Mouse (Mus musculus) left cerebral cortex, postnatal 14 days (tissue): ENCODE data around the gene Ska2. TPM values are rescaled to one million over a fixed set of nuclear protein-coding genes. Genes with fewer than 3 reads are reported as not detected.
A peak's percentile ranks its signal among the peaks of the same experiment; 100 is the strongest.

Source experiments
- DNase-seq, 2 experiments: peaks; one replicate each; pipeline ENCODE4 v3.0.0; 2021 to 2022; ENCODE audit warnings: low spot score in 2 of 2, mixed read lengths in 1 of 2
- intact Hi-C: fragments of 180-260 bp; cut with DNase I; formaldehyde crosslinking; loops from one replicate; pipeline ENCODE4 v1.15.1; 2025
- long read RNA-seq, 2 experiments: library from polyadenylated mRNA; stranded (forward); transcript quantifications; one replicate each; pipeline ENCODE4 v2.0.0; 2021
- total RNA-seq, 2 experiments: library from RNA; stranded (reverse); gene quantifications; 2 replicates each; pipeline ENCODE4 v1.2.3; 2021

Ska2 gene
- 10 to 100 TPM; 12.0 to 14.2 TPM for total RNA-seq
- long read RNA-seq, experiment 1, partial matches to known transcripts, result 0 of 9 reads
- long read RNA-seq, experiment 1, other reads (novel, unspliced or antisense), result 4 of 9 reads
- long read RNA-seq, experiment 2, partial matches to known transcripts, result 2 of 8 reads
- long read RNA-seq, experiment 2, other reads (novel, unspliced or antisense), result 2 of 8 reads

- intact Hi-C loops, result no loop called here
- peak; percentile 98 to 99 for DNase-seq
Measured at GRCm38 (mm10) chr11:87108755-87109518, at the start of gene Ska2. TSS of gene Ska2 (plus strand) at chr11:87109234.

GRCm38 (mm10) chr11:87060410-87060809 lies 48.6 kb upstream of the Ska2 start:
- DNase-seq, result no peak
- intact Hi-C loops, result no loop called here

GRCm38 (mm10) chr11:87062087-87062486 lies 46.9 kb upstream of the Ska2 start:
- intact Hi-C loops, result no loop called here
- no peak for DNase-seq

- intact Hi-C loops, result no loop called here
- DNase-seq, result peak; percentile 75 to 86
Measured at GRCm38 (mm10) chr11:87073343-87073865, 35.6 kb upstream of the Ska2 start.

- intact Hi-C loops, result no loop called here
Measured at GRCm38 (mm10) chr11:87073866-87074440, 35.1 kb upstream of the Ska2 start, which contains the start of gene Gdpd1. TSS of gene Gdpd1 (minus strand) at chr11:87074062.

GRCm38 (mm10) chr11:87083712-87084111 lies 25.3 kb upstream of the Ska2 start:
- intact Hi-C loops, result no loop called here
- DNase-seq, result no peak

More at GRCm38 (mm10) chr11:87073866-87074440, 35.1 kb upstream of the Ska2 start, which contains the start of gene Gdpd1:
- peak; percentile 87 to 90 for DNase-seq

GRCm38 (mm10) chr11:87085461-87085860 lies 23.6 kb upstream of the Ska2 start:
- DNase-seq, result no peak
- intact Hi-C loops, result no loop called here

- intact Hi-C loops, result no loop called here
- peak; percentile 77 to 82 for DNase-seq
Measured at GRCm38 (mm10) chr11:87086290-87086984, 22.6 kb upstream of the Ska2 start, which contains the start of gene Smg8. TSS of gene Smg8 (minus strand) at chr11:87086774.

- intact Hi-C loops, result no loop called here
Measured at GRCm38 (mm10) chr11:87087142-87087541, 21.9 kb upstream of the Ska2 start.

GRCm38 (mm10) chr11:87108409-87108754 lies 652 bp upstream of the Ska2 start, which contains the start of gene Prr11:
TSS of gene Prr11 (minus strand) at chr11:87108708.
- intact Hi-C loops, result no loop called here
- no peak for DNase-seq

More at GRCm38 (mm10) chr11:87087142-87087541, 21.9 kb upstream of the Ska2 start:
- DNase-seq, result no peak

- peak in 1 of 2 experiments; percentile 19 for DNase-seq
- intact Hi-C loops, result no loop called here
Measured at GRCm38 (mm10) chr11:87109519-87110171, 611 bp downstream of the Ska2 start.

- intact Hi-C loops, result no loop called here
- no peak for DNase-seq
Measured at GRCm38 (mm10) chr11:87110172-87110909, 1.3 kb downstream of the Ska2 start.

- DNase-seq, result no peak
- intact Hi-C loops, result no loop called here
Measured at GRCm38 (mm10) chr11:87121864-87122263, 12.8 kb downstream of the Ska2 start.

- no peak for DNase-seq
- intact Hi-C loops, result no loop called here
Measured at GRCm38 (mm10) chr11:87125562-87125961, 16.5 kb downstream of the Ska2 start.

GRCm38 (mm10) chr11:87126281-87126823 lies 17.3 kb downstream of the Ska2 start:
- intact Hi-C loops, result no loop called here

GRCm38 (mm10) chr11:87126824-87127816 lies 18.1 kb downstream of the Ska2 start, which contains the start of gene Trim37:
TSS of gene Trim37 (plus strand) at chr11:87127077.
- DNase-seq, result peak; percentile 91 to 92
- intact Hi-C loops, result no loop called here

More at GRCm38 (mm10) chr11:87126281-87126823, 17.3 kb downstream of the Ska2 start:
- DNase-seq, result no peak

GRCm38 (mm10) chr11:87136233-87136632 lies 27.2 kb downstream of the Ska2 start:
- intact Hi-C loops, result no loop called here
- peak; percentile 4 to 18 for DNase-seq
